Mouse (Mus musculus): Measurements from ENCODE around the gene Schip1.

Gene Schip1

DNA sequence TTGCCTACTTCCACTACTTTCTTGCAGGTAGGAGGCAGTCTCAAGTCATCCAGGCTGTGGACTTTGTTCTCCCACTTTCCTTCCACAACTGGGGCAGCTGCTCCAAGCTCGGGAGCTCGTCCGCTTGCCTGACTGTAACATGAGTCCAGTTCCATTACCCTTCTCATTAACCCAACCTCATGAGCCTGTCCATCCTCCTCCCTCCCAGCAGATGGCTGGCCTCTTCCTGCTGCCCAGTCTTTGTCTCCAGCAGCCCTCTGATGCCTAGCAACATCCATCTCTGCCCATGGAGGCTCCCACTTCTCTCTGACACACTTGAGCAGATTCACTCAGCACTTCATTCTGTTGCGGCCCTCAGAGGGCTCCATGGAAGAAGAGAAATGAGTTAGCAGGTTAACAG, 204.6 kb downstream of the Schip1 start:
- DNase-seq (ENCODE audit: extremely low spot score), result no peak

- no peak for DNase-seq (ENCODE audit: extremely low spot score)
Observed at GRCm38 (mm10) chr3:68270246-68270645, 205.6 kb downstream of the Schip1 start.

DNA sequence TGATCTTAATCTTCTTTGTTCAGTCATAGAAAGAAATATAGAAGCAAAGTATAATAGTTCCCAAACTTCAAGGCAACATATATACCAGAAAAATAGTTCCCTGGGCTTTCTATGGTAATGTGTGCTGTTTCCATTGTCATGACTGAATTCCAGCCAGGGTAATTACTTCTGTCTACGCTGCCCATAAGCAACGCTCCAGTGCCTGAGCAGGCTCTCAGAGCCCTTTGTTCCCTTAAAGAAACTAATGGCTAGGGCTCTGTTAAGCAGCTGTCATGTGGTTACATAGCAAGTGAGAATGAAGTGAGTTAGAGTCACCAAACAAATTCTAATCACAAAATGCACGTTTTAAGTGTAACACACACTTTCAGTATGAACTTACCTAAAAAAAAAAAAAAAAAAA, 206.9 kb downstream of the Schip1 start:
- no peak for DNase-seq (ENCODE audit: extremely low spot score)

DNA sequence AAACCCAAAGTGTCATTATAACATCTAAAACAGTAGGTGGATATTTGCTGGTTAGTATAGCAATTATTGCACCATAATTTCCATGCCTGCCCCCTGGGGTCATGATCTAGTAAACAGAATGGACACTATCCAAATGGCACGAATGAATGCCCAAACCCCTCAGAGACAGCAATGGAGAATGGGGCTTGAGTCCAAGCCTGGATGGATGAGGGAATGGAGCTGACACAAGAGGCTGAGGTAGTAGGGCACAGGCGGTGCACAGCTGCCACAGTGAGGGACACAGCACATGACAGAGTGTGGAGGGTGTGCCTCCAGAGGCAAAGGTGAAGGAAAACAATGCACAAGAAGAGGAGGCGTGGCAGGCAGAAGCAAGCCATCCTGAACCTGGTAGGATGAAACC, 207.3 kb downstream of the Schip1 start:
- no peak for DNase-seq (ENCODE audit: extremely low spot score)

- DNase-seq (ENCODE audit: extremely low spot score), result no peak
Observed at GRCm38 (mm10) chr3:68282844-68283594, 218.4 kb downstream of the Schip1 start.

GRCm38 (mm10) chr3:68283595-68283991, 219.0 kb downstream of the Schip1 start:
- no peak for DNase-seq (ENCODE audit: extremely low spot score)

GRCm38 (mm10) chr3:68284500-68284899, 219.9 kb downstream of the Schip1 start:
- DNase-seq (ENCODE audit: extremely low spot score), result no peak

DNA sequence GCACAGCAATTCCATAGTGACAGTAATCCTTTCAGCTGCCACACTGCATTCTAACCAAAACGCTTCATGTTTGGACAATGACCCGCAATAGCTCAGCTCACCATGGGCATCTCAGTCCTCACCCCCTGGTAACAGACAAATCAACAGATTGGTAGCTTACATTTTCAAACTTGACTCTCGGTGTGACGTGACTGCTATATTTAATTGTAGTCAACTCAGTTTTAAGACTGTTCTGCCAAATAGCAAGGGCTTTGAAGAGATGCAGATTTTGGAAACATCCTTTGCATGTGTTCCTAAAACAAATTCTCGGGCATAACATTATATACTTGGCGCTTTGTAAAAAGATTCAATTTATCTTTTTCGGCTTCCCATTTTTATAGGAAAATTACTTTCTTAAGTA, 232.2 kb downstream of the Schip1 start:
- DNase-seq (ENCODE audit: extremely low spot score), result no peak

DNA sequence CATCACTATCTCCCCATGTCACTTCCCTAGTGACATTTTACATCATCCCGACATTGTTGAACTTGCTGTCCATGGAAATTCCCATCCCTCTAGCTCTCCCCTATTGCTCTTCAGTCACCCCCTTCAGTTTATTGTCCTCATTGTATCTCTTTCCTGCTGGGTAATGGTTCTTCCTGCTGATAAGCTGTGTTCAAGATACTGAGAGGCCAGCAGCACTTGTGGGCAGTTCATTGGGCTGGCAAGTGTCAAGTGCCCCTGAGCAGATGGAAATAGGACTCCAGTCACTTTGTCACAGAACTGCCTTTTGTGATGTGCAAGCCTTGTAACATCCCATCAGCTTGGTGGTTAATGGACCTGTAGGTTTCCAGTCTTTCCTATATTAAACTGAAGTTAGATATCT, 241.0 kb downstream of the Schip1 start:
- DNase-seq (ENCODE audit: extremely low spot score), result peak; percentile 1

DNA sequence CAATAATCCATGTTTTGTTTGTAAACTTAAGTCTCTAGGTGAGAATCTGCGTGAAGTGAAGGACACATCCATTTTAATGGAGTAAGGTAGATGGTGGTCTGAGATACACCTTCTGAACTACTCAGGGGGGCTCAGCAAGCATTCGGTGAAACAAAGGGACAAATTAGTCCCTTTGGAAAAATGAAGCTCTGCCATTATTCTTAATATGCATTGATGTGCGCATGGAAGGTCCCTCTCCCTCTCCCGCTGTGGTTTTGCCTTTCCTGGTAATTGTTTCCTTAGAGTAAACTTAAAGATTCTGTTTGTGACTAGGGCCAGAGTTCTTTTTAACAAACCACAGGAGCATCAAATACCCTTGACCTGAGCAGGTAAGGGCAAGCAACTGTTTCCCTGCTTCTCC, 242.1 kb downstream of the Schip1 start:
- no peak for DNase-seq (ENCODE audit: extremely low spot score)

GRCm38 (mm10) chr3:68325575-68325974, 261.0 kb downstream of the Schip1 start:
- DNase-seq (ENCODE audit: extremely low spot score), result no peak

GRCm38 (mm10) chr3:68332515-68332914, 267.9 kb downstream of the Schip1 start:
- DNase-seq (ENCODE audit: extremely low spot score), result no peak

- DNase-seq (ENCODE audit: extremely low spot score), result no peak
Observed at GRCm38 (mm10) chr3:68335501-68335900, 270.9 kb downstream of the Schip1 start.

DNA sequence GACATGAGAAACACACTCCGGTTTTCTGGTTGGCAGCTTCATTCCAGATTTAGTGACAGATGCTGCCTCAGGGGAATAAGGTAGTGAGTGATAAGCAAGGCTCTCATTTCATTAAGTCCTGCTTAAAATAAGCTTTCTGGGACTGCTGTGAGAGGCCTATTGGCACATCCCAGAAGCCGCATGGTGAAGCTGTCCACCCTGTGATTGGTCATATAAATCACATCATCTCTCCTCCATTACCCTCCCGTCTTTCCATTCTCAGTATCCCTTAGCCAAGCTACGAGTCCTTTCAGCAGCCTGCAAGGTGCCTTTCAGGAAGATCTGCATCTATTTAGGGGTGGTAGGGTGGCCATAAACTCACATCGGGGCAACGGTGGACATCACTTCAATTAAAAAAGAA, 286.0 kb downstream of the Schip1 start:
- no peak for DNase-seq (ENCODE audit: extremely low spot score)

DNA sequence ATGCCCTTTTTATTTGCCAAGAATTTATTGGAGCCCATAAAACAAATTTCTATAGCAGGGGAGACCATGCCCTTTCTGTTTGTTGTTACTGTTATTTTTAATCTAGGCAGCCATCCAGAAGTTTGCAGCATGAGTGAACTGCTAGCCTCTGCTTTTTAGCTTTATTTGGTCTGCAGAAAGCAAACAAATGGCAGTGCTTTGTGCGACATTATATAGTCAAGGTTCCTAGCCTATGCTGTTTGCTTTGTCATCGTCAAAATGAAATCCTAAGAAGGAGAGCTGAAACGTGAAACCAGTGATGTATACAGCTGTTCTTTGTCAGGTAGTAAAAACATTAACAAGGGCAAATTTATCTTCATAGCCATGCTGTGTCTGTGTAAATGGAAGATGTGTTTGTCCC, 286.9 kb downstream of the Schip1 start:
- no peak for DNase-seq (ENCODE audit: extremely low spot score)

DNA sequence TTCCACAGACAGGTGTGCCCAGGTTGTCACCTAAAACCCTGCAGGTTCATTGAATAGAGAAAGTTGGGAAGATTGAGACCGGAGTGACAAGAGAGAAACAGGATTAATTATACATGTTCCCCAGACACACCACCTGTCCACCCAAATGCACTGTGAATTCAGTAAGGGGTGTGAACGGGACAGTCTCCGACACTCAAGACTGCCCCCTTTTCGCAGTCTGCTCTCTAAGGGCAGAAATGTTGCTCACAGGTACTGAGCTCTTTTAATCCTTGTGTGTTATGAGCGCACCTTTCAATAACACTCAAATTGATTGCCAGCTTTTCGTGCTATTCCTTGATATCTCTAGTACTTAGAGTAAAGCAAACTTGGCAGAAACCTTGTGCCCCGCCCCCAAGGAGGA, 288.4 kb downstream of the Schip1 start:
- DNase-seq (ENCODE audit: extremely low spot score), result no peak

DNA sequence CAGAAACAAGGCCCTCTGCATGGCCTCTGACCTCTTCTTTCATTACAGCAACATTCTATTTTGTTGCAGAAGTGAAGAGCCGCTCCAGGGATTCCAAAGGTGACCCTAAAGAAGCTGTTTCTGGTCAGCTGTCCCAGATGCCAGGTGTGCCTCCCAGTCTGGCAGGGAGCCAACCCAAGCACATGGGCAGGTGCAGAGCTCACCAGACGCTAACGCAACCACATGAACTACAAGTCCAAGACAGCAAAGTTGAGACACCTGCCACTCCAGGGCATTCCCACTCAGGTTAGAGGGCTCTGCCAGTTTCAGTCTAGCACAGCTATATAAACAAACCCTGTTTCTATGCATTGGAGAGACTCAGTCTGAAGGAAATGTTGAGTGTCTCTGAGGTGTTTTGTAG, 288.9 kb downstream of the Schip1 start:
- DNase-seq (ENCODE audit: extremely low spot score), result no peak

DNA sequence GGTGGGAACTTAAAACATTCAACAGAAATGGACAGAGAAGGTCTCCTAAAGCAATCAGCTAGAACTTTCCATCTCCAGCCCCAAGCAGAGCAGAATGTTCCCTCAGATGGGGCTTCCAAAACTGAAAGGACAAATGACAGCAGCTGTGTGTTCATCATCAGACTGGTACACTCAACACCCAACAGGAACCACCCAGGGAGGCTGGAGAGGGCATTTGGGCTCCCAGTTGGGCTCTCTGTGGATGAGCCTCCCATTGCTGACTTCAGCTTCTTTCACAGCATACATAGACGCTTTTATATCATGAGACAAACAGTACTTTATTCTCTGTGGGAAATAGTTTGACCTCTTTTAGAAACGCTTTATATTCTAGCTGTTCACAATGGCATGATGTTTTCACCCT, 291.9 kb downstream of the Schip1 start:
- no peak for DNase-seq (ENCODE audit: extremely low spot score)

- no peak for DNase-seq (ENCODE audit: extremely low spot score)
Observed at GRCm38 (mm10) chr3:68368029-68368428, 303.4 kb downstream of the Schip1 start.

- DNase-seq (ENCODE audit: extremely low spot score), result no peak
Observed at GRCm38 (mm10) chr3:68372925-68373324, 308.3 kb downstream of the Schip1 start.

- no peak for DNase-seq (ENCODE audit: extremely low spot score)
Observed at GRCm38 (mm10) chr3:68375100-68375508, 310.5 kb downstream of the Schip1 start.

DNA sequence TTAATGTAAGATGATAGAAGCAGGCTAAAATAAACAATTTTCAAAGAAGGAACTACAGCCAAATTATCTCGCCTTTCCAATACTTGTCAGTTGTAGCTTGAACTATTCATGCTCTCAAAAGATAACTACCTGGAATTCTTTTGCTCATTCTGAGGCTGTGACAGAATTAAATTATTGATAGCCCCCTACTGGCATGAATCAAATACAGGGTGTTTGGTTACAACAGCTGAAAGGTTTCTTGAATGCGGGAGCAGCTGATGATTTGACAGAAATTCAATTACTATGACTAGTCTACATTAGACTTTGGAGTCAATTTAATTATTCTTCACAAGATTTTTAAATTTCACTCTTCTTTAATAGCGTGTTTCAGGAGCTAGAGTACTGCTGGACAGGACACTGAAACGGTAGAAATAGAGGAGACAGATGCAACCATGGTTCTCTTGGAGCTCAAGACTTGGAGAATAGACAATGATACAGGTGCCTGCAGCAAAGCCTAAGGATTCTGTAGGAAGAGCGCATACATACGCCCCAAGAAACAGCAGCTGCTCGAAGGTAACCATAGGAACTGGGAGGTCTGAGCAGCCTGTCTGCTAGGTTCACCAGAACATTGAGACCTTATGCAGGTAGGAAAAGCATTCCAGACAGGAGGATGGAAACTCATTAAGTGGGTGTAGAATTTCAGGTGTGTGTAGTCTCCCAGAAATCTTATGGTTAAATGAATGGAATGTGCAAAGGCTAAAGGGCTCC, 313.0 kb downstream of the Schip1 start:
- no peak for DNase-seq (ENCODE audit: extremely low spot score)

GRCm38 (mm10) chr3:68378799-68379198, 314.2 kb downstream of the Schip1 start:
- no peak for DNase-seq (ENCODE audit: extremely low spot score)

Data from embryo, embryonic 9.5 days (tissue).